Mouse (Mus musculus): ENCODE results near the gene Lhx2. TPM values are rescaled to one million over a fixed set of nuclear protein-coding genes. Genes with fewer than 3 reads are reported as not detected.

Lhx2 gene
- total and polyA plus RNA-seq, 2 experiments from 2014 or later: 7.3 to 22.2 TPM

DNA sequence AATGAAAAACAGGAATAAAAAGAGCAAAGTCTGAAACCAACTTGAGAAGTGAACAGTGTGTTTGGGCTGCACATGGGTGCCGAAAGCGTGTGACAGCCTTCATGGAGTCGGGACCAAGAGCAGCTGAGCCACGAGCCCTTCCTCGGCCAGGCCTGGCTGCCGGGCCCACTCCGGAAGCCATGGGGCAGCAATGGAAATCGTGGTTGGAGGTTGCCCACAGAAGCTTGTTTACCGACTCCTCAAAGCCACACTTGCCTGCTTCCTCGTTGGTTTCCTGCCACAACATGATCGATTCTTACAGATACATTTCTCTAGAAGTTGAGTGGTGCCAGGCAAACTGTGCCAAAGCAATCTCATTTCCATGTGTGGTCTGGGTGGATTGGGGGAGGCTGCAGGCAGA, 20.0 kb upstream of the Lhx2 start:
- H3K27ac ChIP-seq: no peak overlapping the region
- no peaks in the 10 kb centered on the region for H3K4me1 ChIP-seq (ENCODE audit: insufficient read depth, low read length)
- ATAC-seq (no peak), DNase-seq (ENCODE audit: low spot score) (no peak)
- 87% methylated on average over 11 of the region's 11 CpGs for WGBS
- H3K36me3 ChIP-seq (ENCODE audit: insufficient read depth, low read length): no peaks in the 10 kb centered on the region
- peaks cover 9% of the 10 kb centered on the region; the same call in 1 of the 2 replicates for H3K27me3 ChIP-seq (ENCODE audit: insufficient read depth, low read length)
- H3K4me2 ChIP-seq (ENCODE audit: low read depth, low read length): no peak overlapping the region
- H3K9me3 ChIP-seq (ENCODE audit: low read length): no peaks in the 10 kb centered on the region
- H3K9ac ChIP-seq (replicated peaks; ENCODE audit: low read length): no peak overlapping the region
- no peak for TF ChIP-seq CTCF (IDR thresholded peaks at IDR 0.05; ENCODE audit: low read depth)
- H3K4me3 ChIP-seq (ENCODE audit: low read length): no peak overlapping the region

GRCm38 (mm10) chr2:38320911-38321310, 18.2 kb upstream of the Lhx2 start:
- Histone ChIP-seq H3K9me3 (ENCODE audit: low read length) (no peaks in the 10 kb centered on the region), H3K27me3 (ENCODE audit: insufficient read depth, low read length) (peaks cover 9% of the 10 kb centered on the region; the same call in 1 of the 2 replicates), H3K4me3 (ENCODE audit: low read length) (no peak overlapping the region), H3K4me1 (ENCODE audit: insufficient read depth, low read length) (no peaks in the 10 kb centered on the region), H3K4me2 (ENCODE audit: low read depth, low read length) (no peak overlapping the region), H3K27ac (no peak overlapping the region), H3K9ac (replicated peaks; ENCODE audit: low read length) (no peak overlapping the region), H3K36me3 (ENCODE audit: insufficient read depth, low read length) (no peaks in the 10 kb centered on the region)
- WGBS: 59% methylated on average over 4 of the region's 4 CpGs
- no peak for TF ChIP-seq CTCF (IDR thresholded peaks at IDR 0.05; ENCODE audit: low read depth)
- no peak for DNase-seq (ENCODE audit: low spot score)
- ATAC-seq: no peak

DNA sequence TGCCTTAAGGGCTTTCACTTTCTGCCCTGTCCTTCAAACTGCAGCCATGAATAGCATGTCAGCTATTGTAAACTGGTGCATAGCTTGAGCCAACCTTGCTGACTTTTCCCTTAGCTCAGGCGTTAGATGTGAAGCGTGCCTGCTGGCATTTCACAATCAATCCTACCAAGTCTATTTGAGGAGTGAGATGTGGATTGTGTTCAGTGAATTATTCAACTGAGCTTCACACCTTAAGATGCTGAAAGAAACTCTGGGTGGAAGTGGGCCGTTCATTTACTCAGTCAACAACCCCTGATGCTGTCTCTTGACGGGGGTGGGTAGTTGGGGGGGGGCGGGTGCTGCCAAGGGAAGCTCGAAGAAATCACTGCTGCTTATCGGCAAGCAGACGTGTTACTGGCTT, 15.7 kb upstream of the Lhx2 start:
- Histone ChIP-seq H3K36me3 (ENCODE audit: insufficient read depth, low read length) (no peaks in the 10 kb centered on the region), H3K27ac (no peak overlapping the region), H3K4me1 (ENCODE audit: insufficient read depth, low read length) (no peaks in the 10 kb centered on the region), H3K9me3 (ENCODE audit: low read length) (no peaks in the 10 kb centered on the region), H3K27me3 (ENCODE audit: insufficient read depth, low read length) (peaks cover 9% of the 10 kb centered on the region; the same call in 1 of the 2 replicates), H3K9ac (replicated peaks; ENCODE audit: low read length) (no peak overlapping the region), H3K4me2 (ENCODE audit: low read depth, low read length) (no peak overlapping the region), H3K4me3 (ENCODE audit: low read length) (no peak overlapping the region)
- no peak for TF ChIP-seq CTCF (IDR thresholded peaks at IDR 0.05; ENCODE audit: low read depth)
- 57% methylated on average over 8 of the region's 8 CpGs for WGBS
- ATAC-seq (no peak), DNase-seq (ENCODE audit: low spot score) (no peak)

DNA sequence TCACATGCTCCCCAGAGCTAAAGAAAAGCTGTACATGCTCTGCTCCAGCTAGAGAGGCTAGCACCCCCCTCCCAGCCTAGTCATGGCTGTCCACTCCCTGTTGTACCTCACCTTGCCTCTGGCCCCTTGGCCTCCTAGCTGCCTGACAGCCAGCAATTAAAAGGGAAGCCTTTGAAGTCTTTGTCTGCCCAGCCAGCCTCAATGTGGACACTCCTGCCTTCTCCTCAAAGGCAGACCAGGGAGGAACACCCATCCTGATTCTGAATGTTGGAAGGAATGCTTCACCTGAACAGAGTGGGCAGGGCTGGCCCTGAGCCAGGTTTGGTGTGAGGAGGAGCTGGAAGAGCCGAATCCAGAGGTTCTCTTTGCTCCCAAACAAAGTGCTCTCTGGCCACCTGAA, 12.4 kb upstream of the Lhx2 start:
- no peaks in the 10 kb centered on the region for H3K9me3 ChIP-seq (ENCODE audit: low read length)
- 62% methylated on average over 1 of the region's 1 CpGs for WGBS
- H3K36me3 ChIP-seq (ENCODE audit: insufficient read depth, low read length): no peaks in the 10 kb centered on the region
- no peak for TF ChIP-seq CTCF (IDR thresholded peaks at IDR 0.05; ENCODE audit: low read depth)
- no peak overlapping the region for H3K4me2 ChIP-seq (ENCODE audit: low read depth, low read length)
- no peak overlapping the region for H3K27ac ChIP-seq
- no peak for ATAC-seq
- H3K4me3 ChIP-seq (ENCODE audit: low read length): no peak overlapping the region
- no peaks in the 10 kb centered on the region for H3K4me1 ChIP-seq (ENCODE audit: insufficient read depth, low read length)
- DNase-seq (ENCODE audit: low spot score): no peak
- H3K27me3 ChIP-seq (ENCODE audit: insufficient read depth, low read length): peaks cover 5% of the 10 kb centered on the region; the same call in 1 of the 2 replicates
- H3K9ac ChIP-seq (replicated peaks; ENCODE audit: low read length): no peak overlapping the region

DNA sequence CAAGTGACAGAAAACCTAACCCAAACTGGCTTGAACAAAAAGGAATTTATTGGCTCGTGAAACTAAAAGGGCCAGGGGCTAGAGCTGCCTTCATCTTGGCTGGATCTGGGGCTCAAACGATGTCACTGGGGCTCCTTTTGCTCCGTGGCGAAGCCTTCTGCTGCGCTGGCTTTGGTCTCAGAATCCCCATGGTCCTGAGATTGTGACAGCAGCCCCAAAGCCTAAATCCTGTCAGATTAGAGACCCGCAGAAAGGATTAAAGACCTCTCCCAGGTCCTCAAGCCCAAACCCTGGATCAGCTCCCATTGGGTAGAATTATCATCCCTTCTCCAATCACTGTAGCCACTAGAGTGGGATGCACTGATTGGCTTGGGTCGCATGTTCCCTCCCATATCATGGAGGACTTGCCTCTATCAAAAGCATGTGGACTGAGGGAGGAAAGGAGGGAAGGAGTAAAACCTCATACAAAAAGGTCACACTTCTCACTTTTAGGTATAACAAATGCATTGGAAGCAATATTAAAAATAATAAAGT, 5.4 kb upstream of the Lhx2 start:
- Histone ChIP-seq H3K27ac (no peak overlapping the region), H3K4me2 (ENCODE audit: low read depth, low read length) (no peak overlapping the region), H3K9ac (replicated peaks; ENCODE audit: low read length) (no peak overlapping the region), H3K4me1 (ENCODE audit: insufficient read depth, low read length) (no peaks in the 10 kb centered on the region), H3K36me3 (ENCODE audit: insufficient read depth, low read length) (no peaks in the 10 kb centered on the region), H3K4me3 (ENCODE audit: low read length) (no peak overlapping the region), H3K9me3 (ENCODE audit: low read length) (no peaks in the 10 kb centered on the region), H3K27me3 (ENCODE audit: insufficient read depth, low read length) (peaks cover 40% of the 10 kb centered on the region)
- DNase-seq (ENCODE audit: low spot score) (no peak), ATAC-seq (no peak)
- 42% methylated on average over 7 of the region's 7 CpGs for WGBS
- no peak for TF ChIP-seq CTCF (IDR thresholded peaks at IDR 0.05; ENCODE audit: low read depth)

DNA sequence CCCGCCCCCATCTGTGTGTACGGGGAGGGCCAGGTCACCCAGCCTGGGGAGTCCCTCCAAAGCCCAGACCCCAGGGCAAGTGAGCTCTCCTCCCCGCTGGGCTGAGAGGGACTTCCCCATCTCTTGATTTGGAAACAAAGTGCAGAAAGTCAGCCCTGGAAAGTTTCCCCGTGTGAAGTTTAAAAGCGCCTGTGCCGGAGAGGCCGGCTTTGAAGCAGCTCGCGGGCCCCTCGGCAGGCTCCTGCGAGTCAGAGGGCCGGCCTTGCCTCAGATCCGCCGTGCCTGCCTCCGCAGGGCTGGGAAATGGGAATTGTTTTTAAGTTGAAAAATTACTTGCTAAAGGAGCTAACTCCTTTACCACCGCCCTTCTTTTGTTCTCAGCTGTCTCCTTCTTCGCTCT, 2.5 kb upstream of the Lhx2 start:
- no peak for DNase-seq (ENCODE audit: low spot score)
- WGBS: 3% methylated on average over 17 of the region's 17 CpGs
- peaks cover 61% of the 10 kb centered on the region for H3K27me3 ChIP-seq (ENCODE audit: insufficient read depth, low read length)

GRCm38 (mm10) chr2:38337091-38337640, 1.9 kb upstream of the Lhx2 start:
- 9% methylated on average over 6 of the region's 6 CpGs for WGBS
- Histone ChIP-seq H3K27ac (no peak overlapping the region), H3K9me3 (ENCODE audit: low read length) (no peaks in the 10 kb centered on the region), H3K4me3 (ENCODE audit: low read length) (no peak overlapping the region), H3K4me1 (ENCODE audit: insufficient read depth, low read length) (peaks cover 5% of the 10 kb centered on the region; the same call in 1 of the 2 replicates), H3K9ac (replicated peaks; ENCODE audit: low read length) (no peak overlapping the region), H3K36me3 (ENCODE audit: insufficient read depth, low read length) (no peaks in the 10 kb centered on the region), H3K27me3 (ENCODE audit: insufficient read depth, low read length) (peaks cover 62% of the 10 kb centered on the region), H3K4me2 (ENCODE audit: low read depth, low read length) (no peak overlapping the region)
- ATAC-seq (no peak), DNase-seq (ENCODE audit: low spot score) (no peak)
- no peak for TF ChIP-seq CTCF (IDR thresholded peaks at IDR 0.05; ENCODE audit: low read depth)

More for the DNA sequence above, 2.5 kb upstream of the Lhx2 start:
- ATAC-seq: no peak
- no peak overlapping the region for H3K27ac ChIP-seq
- H3K4me3 ChIP-seq (ENCODE audit: low read length): peak overlapping the region; percentile 6; the same call in 1 of the 2 replicates
- TF ChIP-seq CTCF (IDR thresholded peaks at IDR 0.05; ENCODE audit: low read depth): no peak
- no peaks in the 10 kb centered on the region for H3K36me3 ChIP-seq (ENCODE audit: insufficient read depth, low read length)
- no peak overlapping the region for H3K9ac ChIP-seq (replicated peaks; ENCODE audit: low read length)
- no peak overlapping the region for H3K4me2 ChIP-seq (ENCODE audit: low read depth, low read length)
- peaks cover 5% of the 10 kb centered on the region; the same call in 1 of the 2 replicates for H3K4me1 ChIP-seq (ENCODE audit: insufficient read depth, low read length)
- no peaks in the 10 kb centered on the region for H3K9me3 ChIP-seq (ENCODE audit: low read length)

Data from hindbrain, postnatal 0 days (tissue).